Mouse (Mus musculus) skeletal muscle tissue, adult 2 months (tissue): ENCODE measurements around the gene Pcsk4.
"Not testable (repeated sequence)": the region's sequence is repeated elsewhere in the genome, so short reads cannot be mapped to it uniquely, and the experiment has no call there.

Experiments
- DNase-seq: peaks from one replicate; pipeline ENCODE4 v3.0.0-alpha.2; 2012; ENCODE audit warnings: low read depth, low spot score

The Pcsk4 gene

DNA sequence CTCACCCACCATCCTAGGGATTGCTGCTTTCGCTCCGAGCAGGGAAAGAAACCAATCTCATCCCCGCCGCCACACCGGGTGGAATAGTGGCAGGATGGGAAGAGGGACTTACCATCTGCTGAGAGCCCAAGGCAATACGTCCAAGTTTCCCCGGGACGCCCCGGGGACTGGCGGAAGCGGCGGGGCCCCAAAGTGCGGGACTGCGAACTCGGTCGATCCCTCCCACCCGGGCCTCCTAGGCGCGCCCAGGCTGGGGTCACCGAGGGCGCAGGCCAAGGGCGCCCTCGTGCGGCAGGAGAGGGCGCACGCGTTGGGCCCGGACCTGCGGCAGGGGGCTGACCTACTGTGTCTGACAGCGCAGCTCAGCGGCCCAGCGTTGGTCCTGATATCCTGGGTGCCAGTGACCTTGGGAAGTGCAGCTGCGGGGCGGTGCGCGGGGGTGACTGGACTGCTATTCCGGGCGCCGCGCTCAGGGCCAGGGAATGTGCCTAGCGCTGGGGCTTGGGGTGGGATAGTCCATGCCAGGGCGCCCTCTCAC lies 19.0 kb upstream of the Pcsk4 start, which contains the start of gene Adamtsl5:
TSS of gene Adamtsl5 (minus strand) at position 169 of the 538 bp plus-strand sequence.
- DNase-seq: peak; percentile 82

DNA sequence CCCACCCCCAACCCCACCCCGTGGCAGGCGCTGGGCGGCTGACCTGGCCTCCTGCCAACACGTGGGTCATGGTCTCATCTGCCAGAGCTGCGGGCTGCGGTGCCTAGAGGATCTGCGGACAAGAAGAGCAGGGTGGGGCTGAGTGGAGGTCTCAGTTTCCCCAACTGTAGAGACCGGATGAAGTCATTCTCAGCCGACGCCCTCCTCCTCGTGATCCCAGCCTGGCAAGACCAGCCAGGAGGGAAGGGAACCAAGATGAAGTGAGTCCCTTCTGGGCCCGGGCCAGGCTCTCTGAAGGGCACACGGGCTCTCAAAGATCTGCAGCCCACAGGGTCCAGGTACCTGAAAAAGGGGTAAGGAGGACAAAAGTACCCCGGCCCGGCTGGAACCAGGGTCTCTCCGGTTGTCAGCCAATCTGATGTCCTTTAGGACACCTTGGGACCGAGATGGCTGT lies 18.2 kb upstream of the Pcsk4 start:
- no peak for DNase-seq

GRCm38 (mm10) chr10:80345929-80346328 lies 16.6 kb upstream of the Pcsk4 start:
- DNase-seq: not testable (repeated sequence)

DNA sequence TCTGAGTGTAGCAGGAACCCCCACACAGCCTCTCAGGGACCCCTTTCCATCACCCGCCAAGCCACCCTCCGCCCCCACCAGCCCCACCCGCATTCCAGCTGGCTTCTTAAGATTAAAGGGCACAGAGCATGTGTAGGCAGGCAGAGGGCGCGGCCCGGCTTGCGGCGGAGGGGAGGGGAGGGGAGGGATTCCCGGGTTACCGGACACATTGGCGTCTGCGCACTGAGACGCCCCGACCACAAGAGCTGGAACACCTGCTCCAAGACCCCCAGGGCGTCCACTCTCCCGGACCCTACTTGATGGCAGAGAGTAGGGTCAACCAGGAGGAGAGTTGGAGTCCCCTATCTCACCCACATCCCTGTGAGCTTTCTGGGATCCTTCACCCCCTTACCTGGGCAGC lies 15.8 kb upstream of the Pcsk4 start:
- no peak for DNase-seq

- peak; percentile 86 for DNase-seq
Observed at GRCm38 (mm10) chr10:80344131-80344661, 14.9 kb upstream of the Pcsk4 start.

DNA sequence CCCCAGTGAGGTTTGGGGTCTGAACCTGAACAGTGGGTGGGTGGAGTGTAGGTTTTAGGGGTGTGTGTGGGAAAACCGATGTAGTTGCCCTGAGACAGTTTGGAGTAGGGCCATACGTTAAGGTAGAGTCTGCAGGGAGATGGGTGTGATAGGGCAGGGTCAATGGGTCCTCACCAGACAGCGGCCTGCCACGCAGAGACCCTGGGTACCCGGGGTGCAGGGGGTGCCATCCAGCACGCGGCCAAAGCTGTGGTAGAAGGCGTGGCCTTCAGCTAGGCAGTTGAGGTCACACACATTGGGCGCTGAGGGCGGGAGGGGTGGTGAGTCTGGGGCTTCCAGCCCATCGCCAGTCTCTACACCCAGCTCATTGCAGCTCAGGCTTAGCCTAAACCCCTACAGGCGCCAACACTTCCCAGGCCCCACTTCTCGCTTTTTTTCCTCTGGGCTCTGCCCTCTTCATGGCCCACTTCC lies 14.2 kb upstream of the Pcsk4 start:
- no peak for DNase-seq

DNA sequence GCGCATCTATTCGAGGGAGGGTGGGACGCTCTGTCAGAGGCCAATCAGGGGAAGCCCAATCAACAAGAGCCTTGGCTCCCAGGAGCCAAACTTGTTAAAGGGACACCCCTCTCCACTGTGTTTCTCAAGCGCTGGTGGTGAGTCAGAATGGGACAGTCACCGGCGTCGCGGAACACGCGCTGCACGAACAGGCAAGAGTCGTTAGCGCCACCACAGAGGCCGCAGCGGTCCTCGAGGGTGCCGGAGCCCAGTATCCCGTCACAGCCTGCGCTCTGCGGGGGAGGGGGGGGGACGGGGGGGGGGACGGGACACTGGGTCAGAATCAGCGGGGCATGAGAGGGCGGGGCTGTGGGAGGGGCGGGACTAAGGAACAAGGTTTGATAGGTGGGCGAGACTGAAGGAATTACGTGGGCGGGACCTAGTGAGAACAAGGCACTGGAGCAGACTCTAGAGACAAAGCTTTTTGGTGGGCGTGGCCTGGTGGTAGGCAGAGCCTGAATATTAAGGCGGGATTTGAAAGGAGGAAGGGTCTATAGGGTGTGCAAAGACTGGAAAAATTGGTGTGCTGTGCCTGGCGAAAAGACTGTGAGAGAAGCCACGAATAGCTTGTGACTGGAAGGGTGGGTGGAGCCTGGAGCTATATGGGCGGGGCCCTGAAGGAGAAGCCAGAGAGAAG lies 13.6 kb upstream of the Pcsk4 start:
- DNase-seq: peak; percentile 62

- DNase-seq: no peak
Observed at GRCm38 (mm10) chr10:80342305-80342748, 13.0 kb upstream of the Pcsk4 start.

DNA sequence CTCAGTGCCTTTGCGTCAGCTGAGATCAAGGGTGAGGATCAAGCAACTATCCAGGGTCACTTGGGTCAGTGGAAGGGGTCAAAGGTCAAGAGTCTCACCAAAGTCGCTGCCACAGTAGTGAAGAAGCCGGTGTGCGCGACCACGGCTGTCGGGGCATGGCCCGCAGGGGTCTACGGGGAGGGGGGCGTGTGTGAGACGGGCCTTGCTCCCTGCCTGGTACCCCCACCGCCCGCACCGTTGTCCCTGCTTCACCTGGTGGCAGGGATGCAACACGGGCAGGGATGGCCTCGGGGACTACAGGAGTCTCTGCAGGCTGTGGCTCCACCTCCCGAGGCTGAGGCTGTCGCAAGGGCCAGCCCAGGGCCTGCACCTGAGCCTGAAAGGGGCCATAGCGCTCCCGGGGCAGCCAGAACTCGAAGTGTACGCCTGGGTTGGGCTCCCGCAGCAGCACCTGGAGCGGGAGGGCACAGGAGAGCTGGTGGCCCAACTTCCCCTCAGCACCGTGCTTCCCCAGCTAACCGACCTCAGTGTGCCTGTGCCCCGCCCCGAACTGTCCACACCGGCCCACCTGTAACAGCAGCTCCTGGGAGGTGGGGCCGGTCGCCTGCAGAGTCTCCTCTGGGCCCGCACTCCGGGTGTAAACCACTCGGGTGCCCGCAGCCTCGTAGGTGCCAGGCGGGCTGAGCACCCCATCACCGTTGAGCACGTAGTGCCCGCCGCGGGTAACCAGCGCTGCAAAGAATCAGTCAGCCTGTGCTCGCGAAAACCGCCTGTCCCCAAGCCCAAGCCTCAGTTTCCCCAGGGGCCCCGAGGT lies 12.4 kb upstream of the Pcsk4 start:
- no peak for DNase-seq

- DNase-seq: no peak
Observed at GRCm38 (mm10) chr10:80341026-80341425, 11.7 kb upstream of the Pcsk4 start.

DNA sequence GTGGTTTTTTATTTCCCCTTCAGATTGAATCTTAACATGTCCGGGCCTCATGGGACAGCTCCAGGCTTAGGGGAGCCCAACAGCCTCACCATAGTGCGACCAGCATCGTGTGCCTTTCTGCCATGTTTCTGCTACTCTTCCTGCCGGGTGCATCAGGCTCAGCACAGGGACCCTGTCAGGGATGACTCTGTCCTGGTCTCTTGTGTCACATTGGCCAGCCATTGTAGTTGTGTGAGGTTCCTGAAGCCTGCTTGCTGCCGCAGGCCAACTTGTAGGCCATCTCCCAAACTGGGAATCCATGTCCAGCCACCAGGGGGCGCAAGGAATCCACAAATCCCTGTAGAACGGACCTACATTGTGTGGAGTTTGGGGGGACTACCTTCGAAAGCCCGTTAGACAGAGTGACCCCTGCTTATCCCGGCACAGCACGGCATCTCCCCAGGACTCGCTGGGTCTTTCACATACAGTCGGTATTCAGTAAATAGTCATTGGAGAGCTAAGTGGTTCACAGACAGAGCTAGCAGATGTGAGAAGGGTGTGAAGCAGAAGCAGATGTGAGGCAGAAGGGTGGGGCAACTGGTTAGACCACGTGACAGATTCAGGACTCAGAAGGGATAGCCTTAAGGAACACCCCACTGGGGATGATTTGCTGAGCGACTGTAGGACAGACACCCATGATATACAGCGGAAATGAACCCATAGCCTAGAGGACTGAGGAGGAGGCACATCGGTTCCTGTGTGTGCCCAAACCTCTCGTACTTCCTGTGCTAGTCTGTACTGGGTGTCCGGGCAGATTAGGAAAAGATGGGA lies 10.8 kb upstream of the Pcsk4 start:
- DNase-seq: peak; percentile 79

GRCm38 (mm10) chr10:80336263-80336662 lies 7.0 kb upstream of the Pcsk4 start:
- DNase-seq: no peak

- no peak for DNase-seq
Observed at GRCm38 (mm10) chr10:80332525-80332989, 3.3 kb upstream of the Pcsk4 start.

- DNase-seq: no peak
Observed at GRCm38 (mm10) chr10:80331636-80332524, 2.6 kb upstream of the Pcsk4 start.

DNA sequence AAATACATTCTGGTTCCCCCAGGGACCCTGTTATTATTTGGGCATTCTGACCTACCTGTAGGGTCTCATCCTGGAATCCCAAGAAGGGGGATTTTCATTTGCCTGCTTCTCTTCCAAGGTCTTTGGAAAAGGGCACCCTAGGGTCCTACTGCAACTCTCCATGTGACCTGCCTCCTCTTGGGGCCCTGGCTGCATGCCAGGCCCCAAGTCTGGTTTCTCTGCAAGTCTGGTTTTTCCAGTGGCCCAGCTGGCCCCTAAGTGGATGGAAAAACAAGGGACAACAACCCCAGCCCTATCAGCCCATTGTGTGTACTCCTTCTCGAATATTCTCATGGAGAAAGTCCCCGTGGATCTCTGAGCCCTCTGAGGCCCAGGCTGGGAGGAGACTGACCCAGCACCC lies 1.6 kb upstream of the Pcsk4 start:
- DNase-seq: no peak

DNA sequence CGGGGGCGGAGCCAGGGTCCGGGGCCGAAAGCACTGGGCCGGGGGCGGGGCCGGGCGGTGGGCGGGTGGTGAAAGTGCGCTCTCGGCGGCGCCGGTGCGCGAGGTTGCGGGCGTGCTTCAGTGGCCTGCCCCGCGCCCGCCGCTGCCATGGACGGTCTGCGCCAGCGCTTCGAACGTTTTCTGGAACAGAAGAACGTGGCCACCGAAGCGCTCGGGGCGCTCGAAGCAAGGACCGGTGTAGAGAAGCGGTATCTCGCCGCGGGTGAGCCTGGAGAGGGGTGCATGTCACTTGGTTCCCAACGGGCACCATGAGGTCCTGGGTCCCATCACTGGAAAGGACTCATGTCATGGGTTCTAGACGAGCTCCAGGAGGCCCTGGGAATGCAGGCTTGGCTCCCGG lies 786 bp upstream of the Pcsk4 start:
- DNase-seq: no peak

GRCm38 (mm10) chr10:80325045-80325444 lies 4.3 kb downstream of the Pcsk4 start:
- DNase-seq: no peak

DNA sequence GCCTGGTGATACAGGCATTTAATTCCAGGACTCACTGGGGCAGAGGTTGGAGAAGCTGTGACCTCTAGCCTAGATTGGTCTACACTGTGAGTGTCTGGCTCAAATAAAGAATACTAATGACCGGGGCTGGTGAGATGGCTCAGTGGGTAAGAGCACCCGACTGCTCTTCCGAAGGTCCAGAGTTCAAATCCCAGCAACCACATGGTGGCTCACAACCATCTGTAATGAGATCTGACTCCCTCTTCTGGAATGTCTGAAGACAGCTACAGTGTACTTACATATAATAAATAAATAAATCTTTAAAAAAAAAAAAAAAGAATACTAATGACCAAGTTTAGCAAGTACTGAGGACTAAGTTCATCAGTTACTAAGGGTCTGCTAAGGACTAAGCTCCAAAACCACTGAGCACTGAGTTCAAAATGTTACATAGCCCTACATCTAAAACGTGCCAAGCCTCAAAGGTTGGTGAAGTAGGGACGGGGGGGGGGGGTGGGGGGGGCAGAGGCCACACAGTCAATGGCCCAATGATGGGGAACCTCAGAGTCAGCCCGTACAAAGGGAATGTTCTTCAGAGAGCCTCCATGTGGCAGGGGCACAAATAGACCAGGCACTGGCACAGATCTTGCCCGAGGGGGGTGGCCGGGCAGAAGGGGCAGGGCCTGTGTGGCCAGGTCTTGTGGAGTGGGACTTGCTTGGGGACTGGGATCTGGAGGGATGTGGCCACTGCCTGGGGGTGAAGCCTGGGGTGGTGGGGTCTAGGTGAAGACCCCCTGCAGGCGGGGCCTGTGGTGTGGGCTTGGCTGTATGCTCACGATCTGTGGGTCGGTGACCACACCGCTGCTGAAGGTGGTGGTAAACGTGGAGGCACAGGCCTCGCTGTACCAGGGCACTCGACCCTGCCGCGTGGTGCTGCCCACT lies 4.9 kb downstream of the Pcsk4 start:
- DNase-seq: no peak
